Mouse (Mus musculus) lung, postnatal 4 days (tissue): ENCODE measurements around the gene H2-Eb2.
"Not testable (repeated sequence)": the region's sequence is repeated elsewhere in the genome, so short reads cannot be mapped to it uniquely, and the experiment has no call there.

ENCODE experiments used
- DNase-seq, 2 experiments: peaks; one replicate each; pipeline ENCODE4 v3.0.0; 2021

Gene H2-Eb2

GRCm38 (mm10) chr17:34306407-34306806 is 19.1 kb upstream of the H2-Eb2 start:
- DNase-seq, result no peak

GRCm38 (mm10) chr17:34307216-34307615 is 18.2 kb upstream of the H2-Eb2 start:
- DNase-seq, result no peak

- no peak for DNase-seq
Observed at GRCm38 (mm10) chr17:34308161-34308560, 17.3 kb upstream of the H2-Eb2 start.

- no peak for DNase-seq
Observed at GRCm38 (mm10) chr17:34309225-34309624, 16.2 kb upstream of the H2-Eb2 start.

GRCm38 (mm10) chr17:34309683-34310385 is 15.6 kb upstream of the H2-Eb2 start:
- DNase-seq, result peak; percentile 74 to 86

- DNase-seq, result not testable (repeated sequence)
Observed at GRCm38 (mm10) chr17:34310526-34310925, 14.9 kb upstream of the H2-Eb2 start.

GRCm38 (mm10) chr17:34312185-34312584 is 13.3 kb upstream of the H2-Eb2 start:
- DNase-seq, result no peak

GRCm38 (mm10) chr17:34313393-34313792 is 12.1 kb upstream of the H2-Eb2 start:
- peak; percentile 74 to 87 for DNase-seq

GRCm38 (mm10) chr17:34314286-34314685 is 11.2 kb upstream of the H2-Eb2 start:
- DNase-seq, result no peak

- no peak for DNase-seq
Observed at GRCm38 (mm10) chr17:34315512-34315911, 10.0 kb upstream of the H2-Eb2 start.

GRCm38 (mm10) chr17:34316697-34317096 is 8.8 kb upstream of the H2-Eb2 start:
- no peak for DNase-seq

GRCm38 (mm10) chr17:34317275-34317674 is 8.2 kb upstream of the H2-Eb2 start:
- no peak for DNase-seq

GRCm38 (mm10) chr17:34326373-34326772 is 908 bp downstream of the H2-Eb2 start:
- no peak for DNase-seq

GRCm38 (mm10) chr17:34329807-34330206 is 4.3 kb downstream of the H2-Eb2 start:
- DNase-seq, result no peak

- DNase-seq, result no peak
Observed at GRCm38 (mm10) chr17:34331200-34331599, 5.7 kb downstream of the H2-Eb2 start.

GRCm38 (mm10) chr17:34340619-34341402 is 15.3 kb downstream of the H2-Eb2 start:
- DNase-seq, result no peak

GRCm38 (mm10) chr17:34344882-34345281 is 19.4 kb downstream of the H2-Eb2 start:
- DNase-seq, result no peak

GRCm38 (mm10) chr17:34345486-34345885 is 20.0 kb downstream of the H2-Eb2 start:
- no peak for DNase-seq

- no peak for DNase-seq
Observed at GRCm38 (mm10) chr17:34346041-34346440, 20.6 kb downstream of the H2-Eb2 start.

GRCm38 (mm10) chr17:34347606-34348308 is 22.3 kb downstream of the H2-Eb2 start:
- peak in 1 of 2 experiments; percentile 72 for DNase-seq

- DNase-seq, result peak in 1 of 2 experiments; percentile 82
Observed at GRCm38 (mm10) chr17:34349429-34349828, 24.0 kb downstream of the H2-Eb2 start.

- no peak for DNase-seq
Observed at GRCm38 (mm10) chr17:34354539-34354938, 29.1 kb downstream of the H2-Eb2 start, which contains the start of gene Btnl2. Gene Btnl2, plus strand, starts transcription at chr17:34354822.

- peak in 1 of 2 experiments; percentile 19 for DNase-seq
Observed at GRCm38 (mm10) chr17:34354940-34355339, 29.5 kb downstream of the H2-Eb2 start.
